Mouse (Mus musculus) CH12.LX (cell line): ENCODE data around the gene Cldn12.

ENCODE experiments used
- BHLHE40 ChIP-seq: IDR thresholded peaks from 2 replicates; pipeline ENCODE4 v1.6.1; 2011; ENCODE audit warnings: mild to moderate bottlenecking, low read depth, low read length, improper control_type of control experiment
- CTCF ChIP-seq, 2 experiments: IDR thresholded peaks in 1 of 2; conservative IDR thresholded peaks in 1 of 2; 2 replicates each; pipeline ENCODE4 v1.5.1; 2011 to 2012; ENCODE audit warnings: low read depth in 2 of 2, low read length in 2 of 2, improper control_type of control experiment in 1 of 2, inconsistent platforms in 1 of 2, mild to moderate bottlenecking in 1 of 2, moderate library complexity in 1 of 2
- ELF1 ChIP-seq: IDR thresholded peaks from 2 replicates; pipeline ENCODE4 v1.6.1; 2014; ENCODE audit warnings: low read depth, mild to moderate bottlenecking, inconsistent platforms, low read length, improper control_type of control experiment
- EP300 ChIP-seq: IDR thresholded peaks from 2 replicates; pipeline ENCODE4 v1.6.1; 2011; ENCODE audit warnings: low read length, improper control_type of control experiment
- MAFK ChIP-seq: IDR thresholded peaks from 2 replicates; pipeline ENCODE4 v1.6.1; 2011; ENCODE audit warnings: low read length, improper control_type of control experiment; ENCODE audit not compliant: insufficient replicate concordance
- MAX ChIP-seq: IDR thresholded peaks from 2 replicates; pipeline ENCODE4 v1.6.1; 2011; ENCODE audit warnings: low read length, improper control_type of control experiment
- NELFE ChIP-seq: IDR thresholded peaks from 2 replicates; pipeline ENCODE4 v1.6.1; 2011; ENCODE audit warnings: low read depth, low read length, improper control_type of control experiment
- POLR2A ChIP-seq: IDR thresholded peaks from 2 replicates; pipeline ENCODE4 v1.6.1; 2011; ENCODE audit warnings: low read depth, mild to moderate bottlenecking, improper control_type of control experiment, low read length
- POLR2AphosphoS2 ChIP-seq: IDR thresholded peaks from 2 replicates; pipeline ENCODE4 v1.6.1; 2011; ENCODE audit warnings: low read depth, low read length, improper control_type of control experiment
- RAD21 ChIP-seq: IDR thresholded peaks from 2 replicates; pipeline ENCODE4 v1.6.1; 2011; ENCODE audit warnings: low read depth, mild to moderate bottlenecking, low read length, improper control_type of control experiment, moderate library complexity
- RCOR1 ChIP-seq: conservative IDR thresholded peaks from 2 replicates; pipeline ENCODE4 v1.6.1; 2012; ENCODE audit warnings: low read depth, mild to moderate bottlenecking, inconsistent platforms, low read length, improper control_type of control experiment
- USF1 ChIP-seq: IDR thresholded peaks from 2 replicates; pipeline ENCODE4 v1.6.1; 2014; ENCODE audit warnings: low read depth, mild to moderate bottlenecking, inconsistent platforms, low read length, improper control_type of control experiment

DNA sequence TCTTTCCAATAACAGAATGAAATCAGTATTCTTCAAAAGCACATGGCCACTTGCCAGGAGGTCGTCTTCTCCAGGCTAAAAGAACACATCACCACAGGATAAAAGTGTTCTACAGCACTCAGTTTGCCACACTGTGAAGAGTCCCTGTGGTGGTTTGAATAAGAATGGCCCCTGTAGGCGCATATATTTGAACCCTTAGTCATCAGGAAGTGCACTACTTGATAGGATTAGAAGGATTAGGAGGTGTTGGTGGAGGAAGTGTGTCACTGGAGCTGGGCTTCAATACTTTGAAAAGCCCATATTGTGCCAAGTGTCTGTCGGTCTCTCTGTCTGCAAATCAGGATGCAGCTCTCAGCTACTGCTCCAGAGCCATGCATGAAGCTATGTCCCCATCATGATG, 25.6 kb upstream of the Cldn12 start:
- TF ChIP-seq POLR2A (no peak), BHLHE40 (no peak), CTCF (conservative IDR thresholded peaks at IDR 0.05 in 1 of 2, IDR thresholded peaks at IDR 0.05 in 1 of 2; ENCODE audit: low read depth in 2 of 2, low read length in 2 of 2) (no peak), RCOR1 (no peak), MAX (no peak), ELF1 (no peak), RAD21 (no peak), USF1 (no peak), EP300 (no peak), MAFK (no peak), NELFE (no peak), POLR2AphosphoS2 (no peak)
